Comparison of ENCODE assay signal across 8 mouse cellular contexts in genomic region chr7:25679971-25680370, GRCm38 (mm10). TPM values are rescaled to one million over a fixed set of nuclear protein-coding genes. Genes with fewer than 3 reads are reported as not detected.
A peak's percentile ranks its signal among the peaks of the same experiment; 100 is the strongest.
DNase-seq lines count a peak whose midpoint lies in the region; ATAC-seq and TF ChIP-seq lines count a peak whose summit lies in the region.

No protein-coding gene starts in this region.

- 0 out of 2 replicates have a peak, but pooled peaks cover 4% of the 10 kb centered on the region for H3K36me3 ChIP-seq in lung, embryonic 14.5 days (ENCODE audit: insufficient read depth)
- H3K36me3 ChIP-seq in embryonic facial prominence, embryonic 12.5 days: 0 out of 2 replicates have a peak, but pooled peaks cover 4% of the 10 kb centered on the region
- H3K36me3 ChIP-seq in intestine, embryonic 15.5 days: no peaks in the 10 kb centered on the region
- H3K36me3 ChIP-seq in midbrain, embryonic 11.5 days (ENCODE audit: control insufficient read depth, insufficient read depth, low read length): no peaks in the 10 kb centered on the region

- no peak overlapping the region for H3K9ac ChIP-seq in lung, embryonic 14.5 days
- H3K9ac ChIP-seq in embryonic facial prominence, embryonic 12.5 days: peak overlapping the region; percentile 24; the same call in 1 of the 2 replicates
- H3K9ac ChIP-seq in intestine, embryonic 15.5 days: no peak overlapping the region
- H3K9ac ChIP-seq in midbrain, embryonic 11.5 days (ENCODE audit: low read length): peak overlapping the region; percentile 65; the same call in 1 of the 2 replicates

- H3K27me3 ChIP-seq in lung, embryonic 14.5 days (ENCODE audit: insufficient read depth, low read length): peaks cover 13% of the 10 kb centered on the region
- peaks cover 19% of the 10 kb centered on the region for H3K27me3 ChIP-seq in embryonic facial prominence, embryonic 12.5 days
- H3K27me3 ChIP-seq in intestine, embryonic 15.5 days (replicated peaks): peaks cover 7% of the 10 kb centered on the region
- peaks cover 6% of the 10 kb centered on the region; the same call in 1 of the 2 replicates for H3K27me3 ChIP-seq in midbrain, embryonic 11.5 days (ENCODE audit: control insufficient read depth, insufficient read depth, low read length)

- H3K4me2 ChIP-seq in lung, embryonic 14.5 days: peak overlapping the region; percentile 56
- H3K4me2 ChIP-seq in embryonic facial prominence, embryonic 12.5 days (replicated peaks): peak overlapping the region; percentile 56
- peak overlapping the region; percentile 70 for H3K4me2 ChIP-seq in intestine, embryonic 15.5 days (replicated peaks)
- H3K4me2 ChIP-seq in midbrain, embryonic 11.5 days: peak overlapping the region; percentile 60

- no peak overlapping the region for H3K27ac ChIP-seq in lung, embryonic 14.5 days (ENCODE audit: low read depth)
- peak overlapping the region; percentile 92; the same call in 1 of the 2 replicates for H3K27ac ChIP-seq in embryonic facial prominence, embryonic 12.5 days
- peak overlapping the region; percentile 93; the same call in 1 of the 2 replicates for H3K27ac ChIP-seq in intestine, embryonic 15.5 days
- H3K27ac ChIP-seq in midbrain, embryonic 11.5 days (ENCODE audit: low read depth, low read length): no peak overlapping the region

- DNase-seq in lung, embryonic 14.5 days: peak; percentile 37
- DNase-seq in lung, adult 2 months: no peak
- no peak for DNase-seq in midbrain, embryonic 11.5 days (ENCODE audit: low spot score, missing footprints)
- no peak for DNase-seq in adrenal gland, postnatal 14 days
- DNase-seq in gastrocnemius, adult 18-20 months (ENCODE audit: low spot score): no peak
- no peak for DNase-seq in spleen, adult 12 weeks (ENCODE audit: low spot score)

- TF ChIP-seq CTCF in lung, embryonic 14.5 days (IDR thresholded peaks at IDR 0.05; ENCODE audit: low read depth): peak; percentile 18; the same call in 1 of the 2 replicates
- TF ChIP-seq CTCF in lung, adult 2 months (IDR thresholded peaks at IDR 0.05; ENCODE audit: insufficient read depth, low read length): no peak

- H3K4me1 ChIP-seq in lung, embryonic 14.5 days (ENCODE audit: insufficient read depth): peaks cover 10% of the 10 kb centered on the region
- H3K4me1 ChIP-seq in lung, adult 2 months (ENCODE audit: control insufficient read depth, insufficient read depth, low read length): peaks cover 3% of the 10 kb centered on the region
- peaks cover 11% of the 10 kb centered on the region; the same call in 1 of the 2 replicates for H3K4me1 ChIP-seq in embryonic facial prominence, embryonic 12.5 days
- peaks cover 12% of the 10 kb centered on the region for H3K4me1 ChIP-seq in intestine, embryonic 15.5 days (replicated peaks)
- 0 out of 2 replicates have a peak, but pooled peaks cover 3% of the 10 kb centered on the region for H3K4me1 ChIP-seq in midbrain, embryonic 11.5 days (ENCODE audit: control insufficient read depth, insufficient read depth, low read length)

- 3% methylated on average over 6 of the region's 6 CpGs for WGBS in lung, embryonic 14.5 days
- 4% methylated on average over 6 of the region's 6 CpGs for WGBS in lung, adult 2 months
- 11% methylated on average over 6 of the region's 6 CpGs for WGBS in embryonic facial prominence, embryonic 12.5 days
- WGBS in intestine, embryonic 15.5 days: 13% methylated on average over 6 of the region's 6 CpGs
- WGBS in midbrain, embryonic 11.5 days: 12% methylated on average over 6 of the region's 6 CpGs

- H3K4me3 ChIP-seq in lung, embryonic 14.5 days (ENCODE audit: low read depth, low read length): peak overlapping the region; percentile 64
- no peak overlapping the region for H3K4me3 ChIP-seq in lung, adult 2 months (replicated peaks; ENCODE audit: extremely low read depth, low read depth, low read length)
- H3K4me3 ChIP-seq in embryonic facial prominence, embryonic 12.5 days: peak overlapping the region; percentile 56
- H3K4me3 ChIP-seq in intestine, embryonic 15.5 days (replicated peaks): peak overlapping the region; percentile 70
- peak overlapping the region; percentile 49; the same call in 1 of the 2 replicates for H3K4me3 ChIP-seq in midbrain, embryonic 11.5 days (ENCODE audit: low read depth, low read length)

- TF ChIP-seq POLR2A in lung, adult 2 months (IDR thresholded peaks at IDR 0.05; ENCODE audit: borderline replicate concordance, extremely low read depth, low read depth, low read length): no peak

- no peaks in the 10 kb centered on the region for H3K9me3 ChIP-seq in lung, embryonic 14.5 days (ENCODE audit: low read depth, low read length)
- no peaks in the 10 kb centered on the region for H3K9me3 ChIP-seq in embryonic facial prominence, embryonic 12.5 days
- H3K9me3 ChIP-seq in intestine, embryonic 15.5 days: no peaks in the 10 kb centered on the region
- no peaks in the 10 kb centered on the region for H3K9me3 ChIP-seq in midbrain, embryonic 11.5 days (ENCODE audit: control insufficient read depth, low read length)

- no peak for ATAC-seq in lung, embryonic 14.5 days (ENCODE audit: insufficient read depth)
- no peak for ATAC-seq in embryonic facial prominence, embryonic 12.5 days (ENCODE audit: insufficient number of reproducible peaks, insufficient read depth, low FRiP score, low TSS enrichment)
- ATAC-seq in intestine, embryonic 15.5 days: no peak
- ATAC-seq in midbrain, embryonic 11.5 days (ENCODE audit: low FRiP score): no peak

RNA-seq across cellular contexts. Expression of gene B9d2, which starts 0.6 kb away (rescaled TPM):
- polyA plus RNA-seq in lung, embryonic 14.5 days (2014; fragmentation: Nextera tagmentation; extraction: Ambion mirVana): 25.1 and 27.6 TPM in 2 replicates
- polyA plus RNA-seq in lung, adult 2 months (2012; rRNA removed): 51.7 and 53.4 TPM in 2 replicates
- polyA plus RNA-seq in embryonic facial prominence, embryonic 12.5 days (2016; fragmentation: Nextera tagmentation; extraction: Ambion mirVana): 27.8 and 28.7 TPM in 2 replicates
- polyA plus RNA-seq in intestine, embryonic 15.5 days (2015; fragmentation: Nextera tagmentation; extraction: Ambion mirVana): 22.4 and 23.7 TPM in 2 replicates
- polyA plus RNA-seq in midbrain, embryonic 11.5 days (2014; fragmentation: Nextera tagmentation; extraction: Ambion mirVana): 30.7 and 31.1 TPM in 2 replicates
- total RNA-seq in adrenal gland, postnatal 14 days (2021): 17.8 TPM in 2 replicates
- total RNA-seq in gastrocnemius, adult 18-20 months (2021): 1 to 10 TPM; 7.3 to 7.8 TPM

RNA-seq across cellular contexts. Expression of gene Tmem91, which starts 5.0 kb away (rescaled TPM):
- 1.6 and 2.8 TPM in 2 replicates for polyA plus RNA-seq in lung, embryonic 14.5 days (2014; fragmentation: Nextera tagmentation; extraction: Ambion mirVana)
- 0.37 and 0.86 TPM in 2 replicates for polyA plus RNA-seq in lung, adult 2 months (2012; rRNA removed)
- polyA plus RNA-seq in embryonic facial prominence, embryonic 12.5 days (2016; fragmentation: Nextera tagmentation; extraction: Ambion mirVana): 3.7 and 3.8 TPM in 2 replicates
- 1.9 and 2.4 TPM in 2 replicates for polyA plus RNA-seq in intestine, embryonic 15.5 days (2015; fragmentation: Nextera tagmentation; extraction: Ambion mirVana)
- polyA plus RNA-seq in midbrain, embryonic 11.5 days (2014; fragmentation: Nextera tagmentation; extraction: Ambion mirVana): 0.99 and 1.6 TPM in 2 replicates
- total RNA-seq in adrenal gland, postnatal 14 days (2021): 0.78 and 0.86 TPM in 2 replicates
- not detected for total RNA-seq in gastrocnemius, adult 18-20 months (2021)

RNA-seq across cellular contexts. Expression of gene Tgfb1, which starts 6.8 kb away (rescaled TPM):
- polyA plus RNA-seq in lung, embryonic 14.5 days (2014; fragmentation: Nextera tagmentation; extraction: Ambion mirVana): 4.0 and 4.1 TPM in 2 replicates
- polyA plus RNA-seq in lung, adult 2 months (2012; rRNA removed): 68.3 and 71.1 TPM in 2 replicates
- polyA plus RNA-seq in embryonic facial prominence, embryonic 12.5 days (2016; fragmentation: Nextera tagmentation; extraction: Ambion mirVana): 2.5 and 3.6 TPM in 2 replicates
- polyA plus RNA-seq in intestine, embryonic 15.5 days (2015; fragmentation: Nextera tagmentation; extraction: Ambion mirVana): 2.3 and 2.5 TPM in 2 replicates
- polyA plus RNA-seq in midbrain, embryonic 11.5 days (2014; fragmentation: Nextera tagmentation; extraction: Ambion mirVana): 0.78 and 1.4 TPM in 2 replicates
- total RNA-seq in adrenal gland, postnatal 14 days (2021): 52.7 and 68.0 TPM in 2 replicates
- 1 to 10 TPM; 3.9 to 7.8 TPM for total RNA-seq in gastrocnemius, adult 18-20 months (2021)

RNA-seq across cellular contexts. Expression of gene Exosc5, which starts 21.0 kb away (rescaled TPM):
- polyA plus RNA-seq in lung, embryonic 14.5 days (2014; fragmentation: Nextera tagmentation; extraction: Ambion mirVana): 72.3 and 79.7 TPM in 2 replicates
- 53.1 and 60.8 TPM in 2 replicates for polyA plus RNA-seq in lung, adult 2 months (2012; rRNA removed)
- 75.6 and 80.6 TPM in 2 replicates for polyA plus RNA-seq in embryonic facial prominence, embryonic 12.5 days (2016; fragmentation: Nextera tagmentation; extraction: Ambion mirVana)
- polyA plus RNA-seq in intestine, embryonic 15.5 days (2015; fragmentation: Nextera tagmentation; extraction: Ambion mirVana): 80.5 and 87.7 TPM in 2 replicates
- polyA plus RNA-seq in midbrain, embryonic 11.5 days (2014; fragmentation: Nextera tagmentation; extraction: Ambion mirVana): 40.2 and 46.4 TPM in 2 replicates
- total RNA-seq in adrenal gland, postnatal 14 days (2021): 43.3 and 53.2 TPM in 2 replicates
- 10 to 100 TPM; 19.9 to 21.3 TPM for total RNA-seq in gastrocnemius, adult 18-20 months (2021)

RNA-seq across cellular contexts. Expression of gene Bckdha, which starts 21.2 kb away (rescaled TPM):
- 40.2 and 42.1 TPM in 2 replicates for polyA plus RNA-seq in lung, embryonic 14.5 days (2014; fragmentation: Nextera tagmentation; extraction: Ambion mirVana)
- polyA plus RNA-seq in lung, adult 2 months (2012; rRNA removed): 140 and 143 TPM in 2 replicates
- 59.2 and 63.6 TPM in 2 replicates for polyA plus RNA-seq in embryonic facial prominence, embryonic 12.5 days (2016; fragmentation: Nextera tagmentation; extraction: Ambion mirVana)
- 44.7 and 49.2 TPM in 2 replicates for polyA plus RNA-seq in intestine, embryonic 15.5 days (2015; fragmentation: Nextera tagmentation; extraction: Ambion mirVana)
- polyA plus RNA-seq in midbrain, embryonic 11.5 days (2014; fragmentation: Nextera tagmentation; extraction: Ambion mirVana): 30.0 and 35.4 TPM in 2 replicates
- 255 and 258 TPM in 2 replicates for total RNA-seq in adrenal gland, postnatal 14 days (2021)
- total RNA-seq in gastrocnemius, adult 18-20 months (2021): 100 to 1,000 TPM; 134 to 137 TPM

Comparison
In these comparisons a context has a peak if more than half of its experiments do, and no peak if none do; other contexts are left out.
1. RNA of gene Tgfb1, which starts 6.8 kb away (polyA plus RNA-seq): 68.3 to 71.1 TPM in lung, adult 2 months; 4.0 to 4.1 TPM in lung, embryonic 14.5 days, 2.5 to 3.6 TPM in embryonic facial prominence, embryonic 12.5 days, 2.3 to 2.5 TPM in intestine, embryonic 15.5 days and 0.78 to 1.4 TPM in midbrain, embryonic 11.5 days; every median in the first group is over 10 times any median in the second.
2. H3K27ac ChIP-seq: peak in embryonic facial prominence, embryonic 12.5 days (single experiment) and intestine, embryonic 15.5 days (single experiment); none in lung, embryonic 14.5 days (single experiment) and midbrain, embryonic 11.5 days (single experiment).
3. H3K9ac ChIP-seq: peak in embryonic facial prominence, embryonic 12.5 days (single experiment) and midbrain, embryonic 11.5 days (single experiment); none in lung, embryonic 14.5 days (single experiment) and intestine, embryonic 15.5 days (single experiment).
4. Peak in every context shown above with its lines, with median percentiles within 50 percentile points of each other: H3K4me2 ChIP-seq.